Mouse (Mus musculus): Measurements from ENCODE around the gene Clec4b1. TPM values are rescaled to one million over a fixed set of nuclear protein-coding genes. Genes with fewer than 3 reads are reported as not detected.

Gene Clec4b1
- polyA plus RNA-seq (2012; rRNA removed): 0.66 and 0.93 TPM in 2 replicates

GRCm38 (mm10) chr6:123049742-123050372 is at the start of gene Clec4b1:
TSS of gene Clec4b1 (plus strand) at chr6:123049962.

GRCm38 (mm10) chr6:123106128-123106527 is 56.4 kb downstream of the Clec4b1 start, which contains the start of gene Clec4a2:
TSS of gene Clec4a2 (plus strand) at chr6:123106428.

Other genes with a start within 250 kb of the Clec4b1 start
- gene Slc2a3, start 248.3 kb upstream of the Clec4b1 start, polyA plus RNA-seq (2012; rRNA removed): 18.9 and 20.5 TPM in 2 replicates
- 10.2 and 13.8 TPM in 2 replicates for gene Foxj2, start 230.0 kb upstream of the Clec4b1 start, polyA plus RNA-seq (2012; rRNA removed)
- 4.0 and 6.7 TPM in 2 replicates for gene C3ar1, start 193.8 kb upstream of the Clec4b1 start, polyA plus RNA-seq (2012; rRNA removed)
- gene Necap1, start 175.5 kb upstream of the Clec4b1 start, polyA plus RNA-seq (2012; rRNA removed): 9.5 and 11.3 TPM in 2 replicates
- 0.95 and 1.3 TPM in 2 replicates for gene Clec4a1, start 128.1 kb upstream of the Clec4b1 start, polyA plus RNA-seq (2012; rRNA removed)
- gene Clec4a3, start 97.4 kb upstream of the Clec4b1 start, polyA plus RNA-seq (2012; rRNA removed): 0.35 and 0.54 TPM in 2 replicates
- not detected in 2 replicates for gene Clec4a4, start 59.6 kb upstream of the Clec4b1 start, polyA plus RNA-seq (2012; rRNA removed)
- 0.93 and 1.1 TPM in 2 replicates for gene Clec4a2, start 56.5 kb downstream of the Clec4b1 start, polyA plus RNA-seq (2012; rRNA removed)
- gene Clec4b2, start 122.9 kb downstream of the Clec4b1 start, polyA plus RNA-seq (2012; rRNA removed): not detected in 2 replicates
- 0.34 and 0.38 TPM in 2 replicates for gene Clec4n, start 179.9 kb downstream of the Clec4b1 start, polyA plus RNA-seq (2012; rRNA removed)
- 0.20 and 0.38 TPM in 2 replicates for gene Clec4d, start 212.1 kb downstream of the Clec4b1 start, polyA plus RNA-seq (2012; rRNA removed)
- 0.06 TPM in 1 of 2 replicates, not detected in the other for gene Clec4e, start 239.9 kb downstream of the Clec4b1 start, polyA plus RNA-seq (2012; rRNA removed)

Data from ovary, adult 2 months (tissue).